Mouse (Mus musculus) c-Kit-positive CD71-negative TER-119-negative erythroid progenitor cells, embryonic 14.5 days (primary cell): ENCODE data around the gene Dlg3.

ENCODE experiments used
- DNase-seq: peaks from one replicate; pipeline ENCODE4 v3.0.0-alpha.2; 2013; ENCODE audit warnings: low read depth

Dlg3 gene

GRCm38 (mm10) chrX:100797851-100798527 lies 30.5 kb downstream of the Dlg3 start:
- DNase-seq = no peak

DNA sequence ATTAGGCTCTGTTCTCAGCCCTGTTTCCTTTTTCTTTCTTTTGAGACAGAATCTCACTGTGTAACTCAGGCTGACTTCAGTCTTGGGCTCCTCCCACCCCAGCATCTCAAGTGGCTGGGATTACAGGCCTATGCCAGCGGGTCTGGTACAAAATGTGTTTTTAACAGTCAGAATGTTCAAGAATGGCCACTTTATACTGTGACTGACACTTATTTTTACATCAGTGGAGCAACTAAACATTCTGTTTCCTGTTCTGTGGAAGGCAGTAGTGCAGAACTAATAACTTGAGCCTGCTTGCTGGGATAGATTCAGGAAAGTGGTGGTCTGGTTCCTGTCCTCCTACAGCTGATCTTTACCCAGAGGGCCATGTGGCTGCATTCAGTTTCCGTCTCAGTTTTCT lies 33.1 kb downstream of the Dlg3 start:
- DNase-seq = no peak

GRCm38 (mm10) chrX:100802034-100802433 lies 34.5 kb downstream of the Dlg3 start:
- no peak for DNase-seq

GRCm38 (mm10) chrX:100811129-100811528 lies 43.6 kb downstream of the Dlg3 start:
- DNase-seq = no peak

- no peak for DNase-seq
These were observed 46.6 kb downstream of the Dlg3 start for GRCm38 (mm10) chrX:100814139-100814538.

DNA sequence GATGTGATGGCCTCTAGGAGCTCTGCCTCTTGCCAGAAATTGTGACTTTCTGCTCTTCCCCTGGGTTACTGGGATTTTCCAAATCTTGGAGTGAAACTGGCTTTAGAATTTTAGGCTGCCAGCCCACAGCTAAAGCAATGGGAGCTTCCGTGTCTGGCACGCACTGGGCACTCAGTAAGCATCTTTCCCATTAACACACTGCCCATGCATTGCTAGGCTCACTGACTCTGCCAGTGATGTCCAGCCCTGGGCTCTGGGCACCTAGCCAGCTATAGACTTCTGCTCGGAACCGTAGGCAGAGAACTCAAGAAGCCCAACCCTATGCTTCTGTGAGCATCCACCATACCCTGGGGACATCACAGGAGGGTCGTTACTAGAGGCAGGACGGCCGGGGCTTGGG lies 48.2 kb downstream of the Dlg3 start:
- no peak for DNase-seq

- DNase-seq = no peak
These were observed 51.2 kb downstream of the Dlg3 start for GRCm38 (mm10) chrX:100818681-100819080.

- no peak for DNase-seq
These were observed 53.6 kb downstream of the Dlg3 start for GRCm38 (mm10) chrX:100821149-100821548.

GRCm38 (mm10) chrX:100825557-100825956 lies 58.0 kb downstream of the Dlg3 start:
- no peak for DNase-seq

GRCm38 (mm10) chrX:100832806-100833205 lies 65.3 kb downstream of the Dlg3 start:
- DNase-seq = no peak

DNA sequence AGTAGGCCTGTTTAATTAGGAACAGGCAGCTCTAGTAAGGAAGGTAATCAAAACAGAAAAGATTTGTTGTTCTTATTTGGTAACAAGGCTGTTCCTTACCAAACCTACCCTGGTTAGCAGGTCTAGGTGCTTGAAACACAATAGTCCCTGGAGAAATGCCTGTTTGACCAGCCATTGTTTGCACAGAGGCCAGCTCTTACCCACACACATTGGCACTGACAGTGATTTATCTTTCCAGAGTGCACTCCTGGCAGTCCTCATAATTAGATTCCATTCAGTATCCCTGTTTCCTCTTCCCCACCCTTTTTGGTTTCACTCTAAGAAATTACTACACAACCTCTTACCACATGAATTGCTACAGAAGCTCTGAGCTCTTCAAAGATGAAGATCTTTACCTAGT lies 71.7 kb downstream of the Dlg3 start:
- DNase-seq = no peak
